Mouse (Mus musculus) lung, postnatal 0 days (tissue): ENCODE data around the gene Olfr460. TPM values are rescaled to one million over a fixed set of nuclear protein-coding genes. Genes with fewer than 3 reads are reported as not detected.

ENCODE experiments used
- ATAC-seq: fragments of 200-750 bp; cut with Nextera tagmentation; 2 replicates; pipeline ENCODE4 v1.8.0; 2017; ENCODE audit warnings: moderate library complexity
- DNase-seq: peaks from one replicate; pipeline ENCODE4 v3.0.0-alpha.2; 2016; ENCODE audit warnings: low spot score
- H3K27ac ChIP-seq: fragments of 300-500 bp; sonication (generic); 2 replicates; pipeline ENCODE4 v1.5.1; 2014; ENCODE audit warnings: antibody characterized with exemption, mild to moderate bottlenecking, low read length, mixed read lengths
- H3K27me3 ChIP-seq: fragments of 300-500 bp; sonication (generic); replicated peaks from 2 replicates; pipeline ENCODE4 v1.6.1; 2014; ENCODE audit warnings: low read length, mixed read lengths; ENCODE audit not compliant: insufficient read depth
- H3K36me3 ChIP-seq: fragments of 300-500 bp; sonication (generic); 2 replicates; pipeline ENCODE4 v1.6.1; 2014; ENCODE audit warnings: low read length, mixed read lengths; ENCODE audit not compliant: insufficient read depth
- H3K4me1 ChIP-seq: fragments of 300-500 bp; sonication (generic); 2 replicates; pipeline ENCODE4 v1.6.1; 2014; ENCODE audit warnings: antibody characterized with exemption, low read depth, low read length, mixed read lengths; ENCODE audit not compliant: insufficient read depth
- H3K4me2 ChIP-seq: fragments of 300-500 bp; sonication (generic); replicated peaks from 2 replicates; pipeline ENCODE4 v1.6.1; 2014; ENCODE audit warnings: low read depth, mild to moderate bottlenecking, low read length, moderate library complexity, mixed read lengths
- H3K4me3 ChIP-seq: fragments of 300-500 bp; sonication (generic); 2 replicates; pipeline ENCODE4 v1.5.1; 2014; ENCODE audit warnings: low read depth, low read length
- H3K9ac ChIP-seq: fragments of 300-500 bp; sonication (generic); replicated peaks from 2 replicates; pipeline ENCODE4 v1.6.1; 2014; ENCODE audit warnings: low read depth, mild to moderate bottlenecking
- H3K9me3 ChIP-seq: fragments of 300-500 bp; sonication (generic); 2 replicates; pipeline ENCODE4 v1.6.1; 2016; ENCODE audit warnings: low read length, mixed read lengths
- CTCF ChIP-seq: IDR thresholded peaks from 2 replicates; pipeline ENCODE4 v1.5.1; 2016; ENCODE audit warnings: antibody characterized with exemption, mild to moderate bottlenecking
- EP300 ChIP-seq: IDR thresholded peaks from 2 replicates; pipeline ENCODE4 v1.6.1; 2016; ENCODE audit warnings: antibody characterized with exemption, mild to moderate bottlenecking, control low read depth
- WGBS: fragments of 180-500 bp; shearing (Covaris S2); extraction: QIAGEN DNeasy Blood & Tissue Kit; methylation state at CpG from one replicate; pipeline ENCODE4 v1.1.7; 2014; 5-methylcytosine and 5-hydroxymethylcytosine counted together
- polyA plus RNA-seq: library from polyadenylated mRNA; unstranded; fragments of >200 nt; fragmentation: Nextera tagmentation; extraction: Ambion mirVana; gene quantifications from 2 replicates; pipeline ENCODE4 v1.2.1, GENCODE M21; 2015

The Olfr460 gene
- polyA plus RNA-seq, 1 experiment from 2014 or later: not detected

- Histone ChIP-seq H3K4me1 (no peaks in the 10 kb centered on the region), H3K27ac (no peak overlapping the region), H3K4me3 (no peak overlapping the region), H3K4me2 (no peak overlapping the region), H3K9ac (no peak overlapping the region), H3K9me3 (no peaks in the 10 kb centered on the region), H3K27me3 (no peaks in the 10 kb centered on the region), H3K36me3 (no peaks in the 10 kb centered on the region)
- TF ChIP-seq EP300: no peak
- peak; percentile 75 for TF ChIP-seq CTCF
- 11% methylated on average over 2 of the region's 2 CpGs for WGBS
- ATAC-seq: no peak
- peak; percentile 70 for DNase-seq
These were observed 48.7 kb downstream of the Olfr460 start for GRCm38 (mm10) chr6:40617965-40618364.

Other genes with a start within 250 kb of the Olfr460 start
- gene Agk, start 244.3 kb upstream of the Olfr460 start, polyA plus RNA-seq: 24.0 and 24.5 TPM in 2 replicates
- gene E330009J07Rik, start 133.4 kb upstream of the Olfr460 start, polyA plus RNA-seq: 7.5 and 9.8 TPM in 2 replicates
- gene Wee2, start 130.4 kb upstream of the Olfr460 start, polyA plus RNA-seq: not detected in 2 replicates
- 100 and 105 TPM in 2 replicates for gene Ssbp1, start 98.1 kb upstream of the Olfr460 start, polyA plus RNA-seq
- not detected in 2 replicates for gene Tas2r137, start 78.3 kb upstream of the Olfr460 start, polyA plus RNA-seq
- gene Tas2r108, start 76.0 kb upstream of the Olfr460 start, polyA plus RNA-seq: not detected in 2 replicates
- not detected in 2 replicates for gene Prss37, start 50.0 kb upstream of the Olfr460 start, polyA plus RNA-seq
- gene Olfr461, start 14.4 kb upstream of the Olfr460 start, polyA plus RNA-seq: not detected in 2 replicates
- 4.0 and 5.8 TPM in 2 replicates for gene Clec5a, start 16.3 kb downstream of the Olfr460 start, polyA plus RNA-seq
- gene Tas2r138, start 43.8 kb downstream of the Olfr460 start, polyA plus RNA-seq: not detected in 2 replicates
- gene Mgam, start 59.3 kb downstream of the Olfr460 start, polyA plus RNA-seq: 0.05 and 0.11 TPM in 2 replicates